Mouse (Mus musculus): ENCODE measurements around the gene Angptl8.
A peak's percentile ranks its signal among the peaks of the same experiment; 100 is the strongest.
"Not testable (repeated sequence)": the region's sequence is repeated elsewhere in the genome, so short reads cannot be mapped to it uniquely, and the experiment has no call there.

The Angptl8 gene

GRCm38 (mm10) chr9:21849691-21850677, 14.7 kb downstream of the Angptl8 start:
- no peak for DNase-seq

GRCm38 (mm10) chr9:21851084-21851483, 15.8 kb downstream of the Angptl8 start:
- no peak for DNase-seq

GRCm38 (mm10) chr9:21852128-21853091, 17.1 kb downstream of the Angptl8 start, which contains the start of gene Dock6:
Dock6 (minus strand) TSS chr9:21852635.
- DNase-seq, result peak; percentile 85 to 88

GRCm38 (mm10) chr9:21853961-21854360, 18.7 kb downstream of the Angptl8 start:
- no peak for DNase-seq

GRCm38 (mm10) chr9:21854894-21855293, 19.6 kb downstream of the Angptl8 start:
- DNase-seq, result no peak

- DNase-seq, result no peak
These were observed 22.2 kb downstream of the Angptl8 start for GRCm38 (mm10) chr9:21857501-21857900.

- peak; percentile 73 to 79 for DNase-seq
These were observed 22.8 kb downstream of the Angptl8 start for GRCm38 (mm10) chr9:21858084-21858483.

- no peak for DNase-seq
These were observed 24.3 kb downstream of the Angptl8 start for GRCm38 (mm10) chr9:21859606-21860005.

GRCm38 (mm10) chr9:21860349-21860748, 25.0 kb downstream of the Angptl8 start:
- not testable (repeated sequence) for DNase-seq

GRCm38 (mm10) chr9:21862181-21862580, 26.9 kb downstream of the Angptl8 start:
- no peak for DNase-seq

- no peak for DNase-seq
These were observed 30.5 kb downstream of the Angptl8 start for GRCm38 (mm10) chr9:21865673-21866398.

GRCm38 (mm10) chr9:21866641-21867040, 31.3 kb downstream of the Angptl8 start:
- DNase-seq, result peak; percentile 27 to 33

GRCm38 (mm10) chr9:21867726-21868125, 32.4 kb downstream of the Angptl8 start:
- DNase-seq, result no peak

- peak; percentile 70 to 77 for DNase-seq
These were observed 34.0 kb downstream of the Angptl8 start for GRCm38 (mm10) chr9:21869290-21869689.

- DNase-seq, result peak; percentile 38 to 53
These were observed 35.7 kb downstream of the Angptl8 start for GRCm38 (mm10) chr9:21870879-21871524.

GRCm38 (mm10) chr9:21872204-21872603, 36.9 kb downstream of the Angptl8 start:
- DNase-seq, result no peak

- no peak for DNase-seq
These were observed 41.3 kb downstream of the Angptl8 start for GRCm38 (mm10) chr9:21876601-21877000.
